Mouse (Mus musculus): ENCODE data around the gene Chpf2.

Gene Chpf2

DNA sequence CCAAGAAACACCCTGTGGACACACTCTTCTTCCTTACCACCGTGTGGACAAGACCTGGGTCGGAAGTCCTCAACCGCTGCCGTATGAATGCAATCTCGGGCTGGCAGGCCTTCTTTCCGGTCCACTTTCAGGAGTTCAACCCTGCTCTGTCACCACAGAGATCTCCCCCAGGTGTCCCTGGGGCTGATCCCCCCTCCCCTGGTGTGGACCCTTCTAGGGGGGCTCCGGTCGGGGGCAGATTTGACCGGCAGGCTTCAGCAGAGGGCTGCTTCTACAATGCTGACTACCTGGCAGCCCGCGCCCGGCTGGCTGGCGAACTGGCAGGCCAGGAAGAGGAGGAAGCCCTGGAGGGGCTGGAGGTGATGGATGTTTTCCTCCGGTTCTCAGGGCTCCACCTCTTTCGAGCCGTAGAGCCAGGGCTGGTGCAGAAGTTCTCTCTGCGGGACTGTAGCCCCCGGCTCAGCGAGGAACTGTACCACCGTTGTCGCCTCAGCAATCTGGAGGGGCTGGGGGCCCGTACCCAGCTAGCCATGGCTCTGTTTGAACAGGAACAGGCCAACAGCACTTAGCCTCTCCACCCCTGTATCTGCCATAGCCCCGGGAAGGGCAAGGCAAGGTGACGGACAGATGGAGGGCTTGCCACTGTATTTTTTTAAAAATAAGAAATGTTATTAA is 5.4 kb downstream of the Chpf2 start:
- no peak for DNase-seq

- DNase-seq, result no peak
Observed at GRCm38 (mm10) chr5:24592471-24593160, 6.1 kb downstream of the Chpf2 start.

- DNase-seq, result no peak
Observed at GRCm38 (mm10) chr5:24593230-24593629, 6.7 kb downstream of the Chpf2 start.

GRCm38 (mm10) chr5:24593928-24594327 is 7.4 kb downstream of the Chpf2 start:
- no peak for DNase-seq

GRCm38 (mm10) chr5:24594346-24594745 is 7.8 kb downstream of the Chpf2 start:
- no peak for DNase-seq

DNA sequence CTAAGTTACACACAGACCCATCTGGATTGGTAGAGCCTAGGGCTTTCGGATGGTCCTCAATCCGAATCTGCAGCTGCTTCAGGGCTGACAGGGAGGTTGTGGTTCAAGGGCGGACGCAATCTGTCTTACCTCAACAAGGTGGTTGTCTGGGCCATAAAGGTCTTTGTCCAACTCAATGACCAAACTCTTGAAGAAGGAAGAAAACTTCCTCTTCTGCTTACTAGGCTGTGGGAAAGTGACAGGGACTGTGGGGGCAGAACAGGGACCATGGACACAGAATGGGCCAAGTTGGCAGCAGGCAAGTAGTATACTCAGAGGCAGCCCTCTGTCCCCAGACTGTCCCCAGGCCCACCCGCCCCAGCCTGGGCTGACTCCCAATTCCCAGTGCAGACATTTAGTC is 8.7 kb downstream of the Chpf2 start:
- no peak for DNase-seq

DNA sequence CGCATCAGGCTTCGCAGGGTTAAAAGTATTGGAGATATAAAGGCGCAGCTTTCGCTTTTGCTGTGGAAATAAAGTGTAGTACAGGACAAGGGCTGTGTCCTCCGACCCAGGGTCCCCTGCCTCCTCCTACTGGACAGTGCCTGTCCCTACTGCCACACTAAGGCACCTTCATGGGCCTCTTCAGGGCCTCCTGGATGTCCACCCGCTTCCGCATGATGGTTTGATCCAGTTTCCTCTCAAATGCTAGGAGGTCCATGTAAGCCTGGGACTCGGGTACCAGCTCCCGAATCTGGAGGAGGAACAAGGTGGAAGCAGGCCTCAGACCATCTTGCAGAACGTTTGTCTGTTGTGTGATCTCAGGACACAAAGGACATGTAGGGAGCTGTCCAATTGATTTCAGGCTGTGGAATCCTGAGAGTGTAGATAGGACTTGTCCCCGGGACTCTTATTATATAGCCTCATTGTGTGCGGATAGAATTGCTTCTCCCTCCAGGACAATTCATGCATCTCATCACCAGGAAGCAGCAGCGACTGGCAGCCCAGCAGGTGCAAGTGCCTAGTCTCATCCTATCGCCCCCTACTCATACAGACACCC is 9.3 kb downstream of the Chpf2 start:
- DNase-seq, result no peak

GRCm38 (mm10) chr5:24596519-24597171 is 10.1 kb downstream of the Chpf2 start:
- DNase-seq, result no peak

- peak; percentile 85 for DNase-seq
Observed at GRCm38 (mm10) chr5:24597221-24597728, 10.7 kb downstream of the Chpf2 start.

DNA sequence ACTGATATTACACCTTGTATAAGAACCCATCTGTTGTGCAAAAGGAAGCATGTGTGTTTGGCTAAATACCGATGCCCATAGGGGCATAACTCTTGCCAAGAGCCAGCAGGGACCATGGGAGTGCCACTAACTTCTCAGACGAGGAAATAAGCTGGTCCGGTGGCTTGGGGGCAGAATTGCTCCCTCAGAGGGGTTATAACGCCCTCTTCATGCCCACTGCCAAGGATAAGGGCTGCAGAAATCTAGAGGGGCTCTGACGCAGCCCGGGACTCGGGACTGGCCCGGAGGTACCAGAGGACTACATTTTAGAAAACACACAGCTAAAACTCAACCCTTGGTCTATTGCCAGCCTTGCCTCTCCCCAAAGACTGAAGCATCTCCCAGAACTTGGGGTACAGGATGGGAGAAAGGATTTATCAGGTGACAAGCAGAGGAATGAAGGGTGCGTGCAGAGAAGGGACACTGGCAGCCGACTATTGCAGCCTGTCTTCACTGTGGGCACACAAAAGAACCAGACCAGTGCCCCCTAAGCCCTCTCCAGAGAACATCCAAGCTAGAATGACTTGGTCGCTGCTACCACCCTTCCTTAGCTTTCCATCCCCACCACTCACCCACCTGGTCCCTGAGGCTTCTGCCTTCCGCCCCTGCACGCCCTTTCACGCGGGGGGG is 11.5 kb downstream of the Chpf2 start:
- DNase-seq, result no peak

GRCm38 (mm10) chr5:24598570-24599006 is 12.0 kb downstream of the Chpf2 start:
- DNase-seq, result peak; percentile 70

GRCm38 (mm10) chr5:24599137-24599536 is 12.6 kb downstream of the Chpf2 start:
- no peak for DNase-seq

GRCm38 (mm10) chr5:24600236-24600635 is 13.7 kb downstream of the Chpf2 start:
- no peak for DNase-seq

- no peak for DNase-seq
Observed at GRCm38 (mm10) chr5:24601071-24601835, 14.7 kb downstream of the Chpf2 start.

DNA sequence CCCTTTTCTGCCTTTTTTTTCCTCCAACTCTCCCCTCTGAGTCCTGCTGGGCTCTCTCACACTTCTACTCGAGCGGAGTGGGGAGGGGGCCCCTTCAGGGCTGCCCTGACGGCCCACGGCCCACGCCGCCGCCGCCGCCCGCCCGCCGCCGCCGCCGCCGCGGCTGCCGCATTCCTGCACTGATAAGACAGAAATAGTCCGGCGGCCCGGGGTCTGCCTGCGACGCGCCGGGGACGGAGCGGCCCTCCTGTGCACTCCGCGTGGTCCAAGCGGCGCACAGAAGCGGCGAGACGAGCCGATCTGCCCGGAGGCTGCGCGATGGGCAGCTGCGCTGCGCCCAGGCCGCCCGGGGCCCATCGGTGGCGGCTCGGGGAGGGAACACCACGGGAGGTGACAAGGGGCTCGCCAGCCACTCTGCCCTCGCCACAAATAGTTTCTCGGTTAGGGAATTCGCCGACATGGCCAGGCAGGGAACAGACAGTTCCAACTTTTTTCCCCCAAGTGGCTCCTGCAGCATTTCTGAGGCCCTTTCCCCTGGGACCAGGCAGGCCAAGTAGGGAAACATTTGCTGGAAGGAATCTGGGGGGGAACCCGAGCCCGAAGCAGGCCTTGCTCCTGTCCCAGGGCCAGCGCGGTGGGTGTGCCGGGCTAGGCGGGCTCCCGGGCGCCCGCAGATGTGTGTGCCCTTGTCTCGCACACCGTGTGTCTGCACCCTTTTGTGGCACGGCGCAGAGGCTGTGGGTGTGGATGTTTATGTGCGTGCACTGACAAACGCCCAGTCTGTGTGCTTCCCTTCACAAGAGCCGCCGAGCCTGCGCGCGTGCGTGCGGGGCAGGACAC is 15.6 kb downstream of the Chpf2 start:
- peak; percentile 78 for DNase-seq

DNA sequence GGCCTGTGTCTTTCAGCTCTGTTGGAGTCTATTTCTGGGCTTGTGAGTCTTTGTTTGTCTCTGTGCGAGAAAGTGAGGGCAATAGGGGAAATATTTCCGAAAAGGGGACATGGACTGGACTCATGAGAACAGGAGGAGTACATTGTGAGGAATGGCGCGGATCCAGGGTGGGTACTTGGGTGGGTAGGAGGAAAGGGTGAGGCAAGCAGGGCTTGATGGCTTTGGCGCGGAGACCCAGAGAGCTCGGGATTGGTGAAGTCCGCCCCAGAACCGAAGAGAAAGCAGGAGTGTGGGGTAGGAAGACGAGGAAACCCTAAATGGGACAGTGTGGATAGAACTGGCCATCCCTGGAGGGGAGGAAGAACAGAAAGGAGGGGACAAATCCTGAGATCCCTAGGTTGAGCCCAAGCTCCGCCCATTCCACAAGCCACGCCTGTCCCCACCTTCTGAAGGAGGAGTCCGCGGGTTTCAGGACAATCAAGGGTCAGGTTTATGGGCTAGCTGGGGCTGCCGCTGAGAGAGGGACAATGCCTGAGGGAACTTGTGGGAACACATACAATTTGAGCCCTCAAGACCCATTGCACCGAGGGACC is 16.3 kb downstream of the Chpf2 start:
- peak; percentile 87 for DNase-seq

DNA sequence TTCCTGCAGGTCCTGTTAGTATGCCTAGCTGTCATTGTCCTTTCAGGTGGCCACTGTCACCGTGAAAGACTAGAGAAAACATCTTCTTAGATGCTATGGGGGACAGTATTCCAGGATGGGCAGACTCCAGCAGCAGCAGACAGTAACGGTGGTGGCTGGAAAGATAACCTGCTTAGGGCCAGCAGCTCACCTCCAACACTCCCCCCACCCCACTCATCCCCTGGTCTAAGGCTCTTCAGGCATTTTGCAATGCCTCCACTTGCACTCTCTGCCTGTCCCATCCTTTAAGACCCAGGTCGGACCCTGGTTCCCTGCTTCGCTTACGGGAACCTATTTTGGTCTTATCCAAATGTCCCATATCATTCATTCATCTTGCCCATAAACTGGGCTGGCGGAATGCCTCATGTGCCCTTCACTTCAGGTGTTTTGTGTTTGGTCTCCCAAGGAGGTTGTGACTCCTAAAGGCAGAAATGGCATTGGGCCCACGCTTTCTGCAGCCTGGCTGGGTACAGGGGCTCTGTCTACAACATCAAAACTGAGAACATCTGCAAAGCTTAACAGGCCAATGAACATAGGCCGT is 17.0 kb downstream of the Chpf2 start:
- DNase-seq, result no peak

- no peak for DNase-seq
Observed at GRCm38 (mm10) chr5:24604080-24604655, 17.6 kb downstream of the Chpf2 start.

- peak; percentile 87 for DNase-seq
Observed at GRCm38 (mm10) chr5:24604656-24605100, 18.1 kb downstream of the Chpf2 start.
